25 mouse cellular contexts compared by ENCODE assay signal in genomic region chr2:146630179-146630578, GRCm38 (mm10).
"Had no signal": no experiment of that assay in that cellular context is flagged by ENCODE, and none has a peak within 500 bp of the region (broad histone marks: within the 10 kb centered on the region; RNA-seq: fewer than 3 reads in every experiment).

No protein-coding gene starts in this region.

- H3K4me1 ChIP-seq: heart, embryonic 12.5 days; hindbrain, embryonic 13.5 days; hindbrain, embryonic 15.5 days; intestine, embryonic 15.5 days; kidney, embryonic 15.5 days; limb, embryonic 13.5 days had no signal

- H3K4me2 ChIP-seq: heart, embryonic 12.5 days; hindbrain, embryonic 13.5 days; hindbrain, embryonic 15.5 days; intestine, embryonic 15.5 days; kidney, embryonic 15.5 days; limb, embryonic 13.5 days; limb, embryonic 15.5 days; liver, embryonic 12.5 days had no signal

- H3K36me3 ChIP-seq: heart, embryonic 10.5 days; heart, embryonic 12.5 days; hindbrain, embryonic 13.5 days; hindbrain, embryonic 15.5 days; intestine, embryonic 15.5 days; kidney, embryonic 15.5 days; limb, embryonic 13.5 days; limb, embryonic 15.5 days; liver, embryonic 12.5 days had no signal

- H3K9ac ChIP-seq: heart, embryonic 12.5 days; hindbrain, embryonic 13.5 days; hindbrain, embryonic 15.5 days; intestine, embryonic 15.5 days; kidney, embryonic 15.5 days; limb, embryonic 13.5 days; limb, embryonic 15.5 days; liver, embryonic 12.5 days; liver, embryonic 14.5 days had no signal

- H3K4me3 ChIP-seq: heart, embryonic 10.5 days; heart, embryonic 12.5 days; hindbrain, embryonic 13.5 days; hindbrain, embryonic 15.5 days; intestine, embryonic 15.5 days; kidney, embryonic 15.5 days; limb, embryonic 13.5 days; limb, embryonic 15.5 days; liver, embryonic 12.5 days had no signal

- H3K27ac ChIP-seq: heart, embryonic 10.5 days; hindbrain, embryonic 13.5 days; hindbrain, embryonic 15.5 days; intestine, embryonic 15.5 days; kidney, embryonic 15.5 days; kidney, postnatal 0 days; limb, embryonic 13.5 days; limb, embryonic 15.5 days; liver, embryonic 12.5 days; liver, embryonic 14.5 days had no signal

- H3K9me3 ChIP-seq: heart, embryonic 10.5 days; heart, embryonic 12.5 days; hindbrain, embryonic 13.5 days; hindbrain, embryonic 15.5 days; intestine, embryonic 15.5 days; kidney, embryonic 15.5 days; limb, embryonic 13.5 days; limb, embryonic 15.5 days; liver, embryonic 12.5 days had no signal

- DNase-seq: gastrocnemius, postnatal 14 days; gastrocnemius, postnatal 36 days; heart, adult 18-20 months; heart, postnatal 14 days; heart, postnatal 36 days; kidney, adult 18-20 months; kidney, adult 8-10 months; kidney, postnatal 14 days; kidney, postnatal 36 days; layer of hippocampus, adult 9-11 months; layer of hippocampus, postnatal 36 days; left cerebral cortex, postnatal 4 days had no signal

- H3K27me3 ChIP-seq: intestine, embryonic 15.5 days had no signal

- ATAC-seq: inflammation-experienced regulatory T-cells, adult 6 months; intestine, embryonic 15.5 days; intestine, postnatal 0 days; liver, embryonic 12.5 days had no signal
